Mouse (Mus musculus) layer of hippocampus, adult 11-12 months (tissue): ENCODE measurements at regions not wholly inside any gene's neighbourhood (a gene's known extent, or its start where the extent isn't known, plus 50 kb on each side); places are given as distances from the start of the nearest gene placed in this dataset.
"Not testable (repeated sequence)": the region's sequence is repeated elsewhere in the genome, so short reads cannot be mapped to it uniquely, and the experiment has no call there.

Source experiments
- DNase-seq: peaks from one replicate; pipeline ENCODE4 v3.0.0; 2022; ENCODE audit warnings: low spot score

DNA sequence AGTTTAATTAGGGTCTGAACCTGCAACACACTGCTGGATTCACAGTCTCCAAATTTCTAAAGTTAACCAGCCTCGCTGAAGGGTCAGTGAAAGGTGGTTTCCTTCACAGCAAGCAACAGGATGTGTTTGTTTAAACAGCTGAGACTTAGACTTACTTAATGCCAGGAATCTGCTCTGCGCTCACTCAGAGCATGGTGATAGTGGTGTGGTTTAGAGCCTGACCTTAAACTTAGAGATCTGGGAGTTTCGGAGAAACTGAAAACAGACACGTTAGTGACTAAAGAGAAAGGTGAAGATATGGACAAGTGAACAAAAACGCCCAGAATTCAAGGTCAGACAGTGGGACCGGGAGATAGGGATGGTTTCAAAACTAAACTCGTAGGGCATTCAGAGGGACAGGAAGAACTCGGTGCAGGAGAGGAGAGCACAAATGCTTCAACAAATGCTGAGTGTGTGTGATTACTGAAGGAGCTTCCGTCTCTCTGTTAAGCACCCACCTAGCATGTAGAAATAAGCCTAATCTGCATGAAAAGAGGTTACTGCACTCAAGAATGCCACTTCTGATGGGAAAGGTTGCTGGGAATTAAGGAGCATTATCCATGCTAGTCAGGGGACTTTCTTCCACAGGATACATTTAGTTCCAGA, 97.2 kb upstream of the Ifngr1 start:
- DNase-seq = no peak

DNA sequence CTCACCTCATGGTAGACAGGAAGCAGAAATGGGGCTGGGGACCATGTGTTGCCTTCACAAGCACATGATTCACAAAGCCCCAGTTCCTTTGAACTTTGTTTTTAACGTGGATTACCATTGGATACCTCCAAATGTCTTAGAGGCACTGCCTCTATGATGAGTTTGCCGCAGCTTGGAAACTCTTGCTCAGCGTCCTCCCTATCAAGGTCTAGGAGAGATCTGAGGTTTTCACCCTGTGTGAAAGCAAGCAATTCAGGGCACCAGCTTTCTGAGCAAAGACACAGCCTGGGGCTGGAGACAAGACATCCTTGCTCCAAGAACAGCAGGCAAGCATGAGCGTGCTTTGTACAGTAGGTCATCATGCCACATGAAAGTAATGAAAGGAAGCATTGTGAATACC, 93.6 kb upstream of the Ifngr1 start:
- DNase-seq = no peak

DNA sequence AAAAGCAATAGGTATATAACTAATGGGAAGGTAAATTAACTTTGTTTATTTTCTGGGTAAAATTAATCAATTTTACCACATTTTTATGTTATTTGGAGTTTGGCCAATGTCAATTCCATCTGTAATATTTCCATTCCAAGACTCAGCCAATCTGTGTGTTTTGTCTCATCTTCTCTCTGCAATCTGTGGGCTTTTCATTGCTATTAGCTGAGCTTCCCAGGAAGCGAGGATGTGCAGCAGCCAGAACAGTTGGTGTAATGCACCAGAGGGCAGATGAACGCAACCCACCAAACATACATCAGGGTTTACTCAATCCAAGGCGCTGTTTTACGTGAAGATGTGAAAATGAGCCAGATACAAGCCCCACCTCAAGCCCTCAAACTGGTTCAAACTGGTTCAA, 88.9 kb upstream of the Ifngr1 start:
- peak; percentile 9 for DNase-seq

DNA sequence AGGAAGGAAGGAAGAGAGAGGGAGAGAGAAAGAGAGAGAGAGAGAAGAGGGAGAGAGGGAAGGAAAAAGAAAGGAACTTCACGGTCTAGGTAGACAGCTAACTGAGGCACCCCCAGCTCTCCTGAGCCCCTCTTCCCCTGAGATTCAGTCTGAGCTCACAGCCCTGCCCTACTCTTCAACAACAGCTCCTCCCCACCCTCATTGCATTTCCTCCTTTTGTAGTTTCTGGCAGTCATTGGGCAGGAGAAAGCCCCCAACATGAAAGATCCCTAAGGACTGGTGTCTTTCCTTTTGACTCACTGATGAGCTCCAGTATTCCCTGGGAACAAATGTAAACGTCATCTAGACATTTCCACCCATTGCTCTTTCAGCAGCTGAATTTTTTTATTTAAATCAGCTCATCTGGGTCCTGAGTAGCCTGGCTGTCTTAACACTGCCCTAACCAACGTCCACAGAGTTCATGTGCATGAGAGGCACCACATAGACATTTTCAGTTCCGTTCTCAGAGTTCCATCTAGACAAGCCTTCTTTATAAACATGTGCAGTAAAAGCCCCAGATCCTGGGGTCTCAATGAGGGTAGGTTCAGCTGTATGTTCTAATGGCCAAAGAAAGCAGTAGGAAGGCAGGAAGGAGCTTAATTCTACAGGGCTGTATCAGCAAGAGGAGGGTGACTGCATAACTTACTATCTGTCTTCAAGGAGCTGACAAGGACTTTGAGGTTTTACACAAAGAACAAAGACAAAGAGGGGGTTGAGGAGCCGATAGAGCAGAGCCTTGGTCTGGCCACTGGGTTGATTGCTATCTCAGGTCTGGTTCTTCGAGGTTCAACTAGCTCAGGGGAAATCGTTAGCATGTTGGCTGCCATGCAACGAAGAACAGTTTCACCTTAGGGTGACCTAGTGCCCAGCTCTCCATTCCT, 87.6 kb upstream of the Ifngr1 start:
- no peak for DNase-seq

DNA sequence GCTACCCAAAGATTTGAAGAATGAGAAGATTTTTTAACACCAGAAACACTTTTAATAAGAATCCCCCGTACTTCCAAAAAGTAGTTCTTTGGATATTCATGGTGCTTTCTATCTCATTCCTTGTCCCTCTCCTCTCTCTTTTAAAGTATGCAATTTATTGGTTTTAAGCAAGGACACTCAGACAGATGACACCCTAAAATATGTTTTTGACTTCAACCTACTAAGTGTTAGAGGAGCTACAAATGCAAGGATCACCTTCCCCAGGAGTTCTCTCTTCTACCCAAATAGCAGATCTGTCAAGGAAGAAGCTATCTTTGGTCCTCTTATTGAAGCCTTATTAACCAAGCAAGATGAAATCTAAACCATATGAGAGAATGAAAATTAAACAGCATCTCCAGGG, 86.6 kb upstream of the Ifngr1 start:
- no peak for DNase-seq

DNA sequence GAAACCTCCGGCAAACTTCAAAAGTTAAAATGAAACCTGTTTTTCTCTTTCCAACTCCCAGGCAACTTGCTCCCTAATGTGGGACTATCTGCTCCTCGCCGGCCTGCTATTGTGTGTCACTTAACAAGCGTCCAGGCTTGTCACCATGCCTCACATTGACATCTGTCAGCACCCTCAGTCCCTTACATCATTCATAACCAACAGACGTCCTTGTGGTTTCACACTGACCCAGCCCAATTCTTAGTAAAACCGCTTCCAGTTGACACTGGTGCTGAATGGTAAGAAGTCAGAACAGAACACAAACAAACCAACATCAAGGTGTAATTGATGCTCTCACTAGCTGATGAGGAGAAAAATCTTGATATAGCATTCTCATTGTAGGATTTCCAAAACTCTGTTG, 85.8 kb upstream of the Ifngr1 start:
- no peak for DNase-seq

DNA sequence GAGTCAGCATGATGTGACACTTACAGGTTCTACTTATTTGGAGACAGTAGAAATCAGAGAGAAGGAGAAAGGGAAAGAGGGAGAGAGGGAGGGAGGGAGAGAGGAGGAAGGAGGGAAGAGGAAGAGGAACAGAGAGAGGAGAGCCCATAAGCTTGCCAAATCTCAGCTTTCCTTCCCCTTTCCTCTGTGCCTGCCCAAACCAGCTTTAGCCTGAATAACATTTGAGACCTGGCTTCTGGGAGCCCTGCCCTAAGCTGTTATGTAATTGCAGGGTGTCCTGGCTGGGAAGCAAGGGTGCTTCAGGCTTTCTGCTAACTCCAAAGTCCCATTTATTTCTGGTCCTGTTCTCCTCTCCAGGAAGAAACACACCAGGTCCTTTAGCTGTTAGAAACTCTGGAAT, 85.3 kb upstream of the Ifngr1 start:
- DNase-seq = no peak

DNA sequence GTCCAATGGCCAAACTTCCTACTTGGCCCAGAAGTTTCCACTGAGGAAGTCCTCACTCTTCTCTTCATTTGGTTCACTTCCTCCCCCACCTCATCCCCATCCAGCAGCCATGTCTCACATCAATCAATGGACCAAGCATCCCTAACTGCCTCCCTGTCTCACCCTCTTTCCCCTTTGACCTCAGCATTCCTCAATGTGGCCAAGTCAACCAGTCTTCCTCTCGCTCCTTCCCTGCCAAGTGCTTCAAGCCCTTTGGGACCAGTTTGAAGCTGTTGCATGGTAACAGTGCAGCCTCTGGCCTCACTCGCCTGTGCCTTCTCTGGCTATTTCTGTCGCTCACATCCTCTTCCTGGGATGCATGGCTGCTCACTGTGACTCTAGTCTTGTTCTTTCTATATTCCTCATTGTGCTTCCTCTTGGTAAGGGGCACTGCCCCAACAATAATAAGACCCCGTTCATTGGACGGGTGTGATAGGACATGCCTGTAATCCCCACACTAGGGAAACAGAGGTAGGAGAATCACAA, 83.5 kb upstream of the Ifngr1 start:
- DNase-seq = no peak

DNA sequence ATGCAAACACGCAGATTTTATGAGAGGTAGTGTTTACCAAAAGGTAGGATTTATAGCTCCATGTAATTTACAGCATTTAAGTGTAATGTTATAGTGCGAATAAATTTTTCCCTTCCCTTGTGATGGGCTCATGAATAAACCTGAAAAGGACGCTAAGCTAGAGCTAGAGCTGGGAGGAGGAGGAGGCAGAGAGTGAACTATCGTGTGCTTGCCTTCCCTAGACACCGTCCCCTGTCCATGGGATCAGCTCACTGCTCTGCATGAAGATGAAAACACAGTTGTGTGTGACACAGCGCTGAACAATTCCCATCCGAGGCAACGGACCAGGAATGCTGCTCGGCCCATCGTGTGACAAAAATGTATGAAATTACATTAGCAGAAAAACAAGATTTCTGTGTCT, 81.7 kb upstream of the Ifngr1 start:
- no peak for DNase-seq

DNA sequence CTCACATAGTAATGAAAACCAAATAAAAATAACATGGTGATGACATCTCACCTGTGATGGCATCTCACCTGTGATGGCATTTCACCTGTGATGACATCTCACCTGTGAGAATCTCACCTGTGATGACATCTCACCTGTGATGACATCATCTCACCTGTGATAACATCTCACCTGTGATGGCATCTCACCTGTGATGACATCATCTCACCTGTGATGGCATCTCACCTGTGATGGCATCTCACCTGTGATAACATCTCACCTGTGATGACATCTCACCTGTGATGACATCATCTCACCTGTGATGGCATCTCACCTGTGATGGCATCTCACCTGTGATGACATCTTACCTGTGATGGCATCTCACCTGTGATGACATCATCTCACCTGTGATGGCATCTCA, 77.4 kb upstream of the Ifngr1 start:
- not testable (repeated sequence) for DNase-seq

DNA sequence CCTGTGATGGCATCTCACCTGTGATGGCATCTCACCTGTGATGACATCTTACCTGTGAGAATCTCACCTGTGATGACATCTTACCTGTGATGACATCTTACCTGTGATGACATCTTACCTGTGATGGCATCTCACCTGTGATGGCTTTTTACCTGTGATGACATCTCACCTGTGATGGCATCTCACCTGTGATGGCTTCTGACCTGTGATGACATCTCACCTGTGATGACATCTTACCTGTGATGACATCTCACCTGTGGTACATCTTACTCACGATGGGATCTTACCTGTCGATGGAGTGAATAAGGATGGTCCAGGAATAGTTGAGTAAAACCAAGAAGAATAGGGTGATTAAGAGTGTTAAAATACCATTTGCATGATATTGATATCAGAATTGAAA, 76.9 kb upstream of the Ifngr1 start:
- no peak for DNase-seq

DNA sequence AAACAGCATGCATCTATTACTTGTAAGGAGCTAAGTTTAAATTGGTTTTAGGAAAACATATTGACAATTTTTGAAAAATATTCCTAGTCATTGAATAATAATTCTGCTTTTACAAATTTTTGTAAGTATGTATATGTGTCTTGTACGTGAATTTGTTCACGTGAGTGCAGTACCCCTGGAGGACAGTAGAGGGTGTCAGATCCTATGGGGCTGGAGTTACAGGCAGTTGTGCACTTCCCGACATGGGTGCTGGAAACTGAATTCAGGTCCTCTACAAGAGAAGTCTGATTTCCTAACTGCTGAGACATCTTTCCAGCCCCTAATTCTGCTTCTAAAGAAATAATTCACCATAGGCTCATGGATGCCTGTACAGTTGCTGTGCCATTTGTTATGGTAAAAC, 75.7 kb upstream of the Ifngr1 start:
- no peak for DNase-seq

DNA sequence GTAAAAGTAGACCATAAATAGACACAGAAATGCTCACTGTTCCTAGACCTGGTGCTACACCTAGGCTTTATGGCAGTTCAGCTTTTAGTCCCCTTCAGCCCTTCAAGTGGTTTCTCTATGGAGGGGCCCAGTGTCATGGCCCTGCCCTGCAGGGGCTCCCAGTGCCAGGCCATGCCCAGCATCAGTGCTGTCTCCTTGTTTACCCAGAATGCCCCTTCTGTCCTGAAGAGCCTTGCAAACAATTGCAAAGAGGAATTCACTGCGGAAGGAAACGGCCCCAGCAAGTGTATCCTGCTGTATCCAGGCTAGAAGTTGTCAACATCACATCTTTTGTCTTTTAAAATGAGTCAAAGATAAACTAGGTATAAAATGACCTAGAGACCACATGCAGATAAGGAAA, 74.7 kb upstream of the Ifngr1 start:
- DNase-seq = no peak

DNA sequence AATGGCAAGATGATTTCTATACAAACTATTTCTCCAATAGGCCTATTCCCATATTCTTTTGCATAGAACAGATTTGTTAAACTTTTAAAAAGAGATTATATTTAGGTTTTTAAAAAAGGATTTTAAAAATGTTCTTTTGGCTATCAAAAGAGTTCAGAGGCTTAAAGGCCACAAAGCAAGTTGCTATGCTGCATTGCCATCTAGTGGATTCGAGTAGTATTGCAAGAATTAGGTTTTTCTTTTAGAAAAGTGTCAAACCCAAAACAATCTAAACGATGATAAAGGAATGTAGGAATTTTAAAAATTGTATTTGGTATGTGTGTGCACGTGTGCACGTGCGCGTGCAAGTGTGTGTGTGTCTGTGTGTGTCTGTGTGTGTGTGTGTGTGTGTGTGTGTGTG, 73.0 kb upstream of the Ifngr1 start:
- DNase-seq = no peak

DNA sequence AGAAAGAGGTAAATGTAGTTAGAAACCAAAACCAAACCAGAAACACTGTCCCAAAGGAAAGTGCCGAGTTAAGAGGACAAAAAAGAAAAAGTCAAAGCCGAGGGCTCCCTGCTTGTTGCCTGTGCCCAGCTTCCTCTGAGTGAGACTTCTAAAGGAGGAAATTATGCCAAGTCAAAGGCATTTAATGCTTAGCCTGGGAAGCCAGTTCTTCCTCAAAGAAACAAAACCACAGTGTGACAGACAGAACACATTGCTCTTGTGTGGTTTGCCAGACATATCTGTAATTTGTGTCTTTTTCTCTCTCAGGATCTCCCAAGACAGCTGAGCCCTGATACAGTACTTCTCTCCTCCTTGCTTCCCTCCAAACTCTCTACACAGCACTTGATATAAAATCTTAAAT, 69.6 kb upstream of the Ifngr1 start:
- DNase-seq = no peak

DNA sequence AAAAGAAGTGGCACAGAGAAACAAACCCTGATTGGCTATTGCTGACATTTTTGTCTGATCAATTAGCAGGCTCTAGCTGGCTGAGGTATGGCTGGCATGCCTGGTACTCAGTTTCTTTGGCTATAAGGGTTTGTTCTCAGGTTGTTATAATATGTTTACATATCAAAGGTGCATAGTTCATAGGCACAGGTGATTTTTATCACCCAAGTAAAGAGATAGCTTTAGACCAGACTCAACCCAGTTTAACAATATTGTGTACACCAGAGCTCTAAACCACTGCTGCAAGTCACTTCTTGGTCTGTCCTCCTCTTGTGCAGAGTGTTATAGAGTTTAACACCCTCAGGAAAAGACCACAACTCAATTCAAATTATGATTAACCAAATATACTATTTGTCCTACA, 65.8 kb upstream of the Ifngr1 start:
- no peak for DNase-seq

DNA sequence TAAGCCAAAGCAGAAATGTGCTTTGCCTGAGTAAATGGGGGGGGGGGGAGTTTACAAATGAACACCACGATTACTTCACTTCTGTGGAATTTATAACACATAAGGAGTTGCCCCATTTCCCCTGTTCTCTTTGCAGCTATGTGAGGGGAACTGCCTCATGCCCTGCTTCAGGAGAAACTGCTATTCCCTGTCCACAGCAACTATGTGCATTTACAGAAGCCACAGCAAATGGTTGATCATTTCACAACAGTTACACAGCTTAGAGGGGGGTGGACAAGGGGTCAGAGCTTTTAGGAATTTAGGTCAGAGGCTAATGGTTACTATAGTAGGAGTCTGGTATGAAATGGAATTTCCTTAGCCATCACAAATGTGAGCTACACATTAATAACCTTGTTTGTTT, 65.4 kb upstream of the Ifngr1 start:
- no peak for DNase-seq

DNA sequence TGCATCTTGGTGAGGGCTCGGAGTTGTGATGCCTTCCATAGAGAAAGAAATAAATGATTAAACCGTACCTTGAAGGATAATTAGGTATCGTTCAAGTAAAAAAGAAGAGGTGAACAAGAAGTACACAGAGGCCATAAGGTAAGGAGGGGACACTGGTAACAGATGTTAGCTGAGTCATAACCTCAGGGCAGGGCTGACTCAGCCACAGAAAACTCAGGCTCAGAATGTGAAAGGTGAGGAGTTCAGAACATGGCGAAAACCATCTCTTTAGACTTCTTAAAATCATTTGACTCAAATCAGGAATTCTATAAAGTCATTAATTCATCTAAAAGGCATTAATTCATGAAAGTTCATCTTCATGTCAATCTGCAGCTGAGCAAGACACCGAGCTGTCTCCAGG, 62.1 kb upstream of the Ifngr1 start:
- no peak for DNase-seq

DNA sequence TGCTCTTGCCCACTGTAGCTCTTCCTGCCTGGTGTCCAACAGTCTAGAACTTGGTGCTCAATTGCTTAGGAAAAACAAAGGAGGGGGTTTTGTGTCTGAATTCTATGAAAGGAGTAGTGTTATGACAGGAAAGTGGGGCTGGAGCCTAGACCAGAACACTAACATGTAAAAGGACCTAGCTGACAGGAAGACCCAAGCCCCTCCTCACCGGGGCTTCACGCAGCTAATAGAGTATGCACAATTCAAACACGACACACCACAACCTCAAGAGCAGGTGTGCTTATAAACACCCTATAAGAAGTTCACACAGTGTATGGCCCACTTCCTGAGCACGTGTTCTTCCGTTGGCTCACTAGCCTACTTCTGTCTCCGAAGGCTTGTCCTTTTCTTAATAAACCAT, 61.7 kb upstream of the Ifngr1 start:
- DNase-seq = no peak

DNA sequence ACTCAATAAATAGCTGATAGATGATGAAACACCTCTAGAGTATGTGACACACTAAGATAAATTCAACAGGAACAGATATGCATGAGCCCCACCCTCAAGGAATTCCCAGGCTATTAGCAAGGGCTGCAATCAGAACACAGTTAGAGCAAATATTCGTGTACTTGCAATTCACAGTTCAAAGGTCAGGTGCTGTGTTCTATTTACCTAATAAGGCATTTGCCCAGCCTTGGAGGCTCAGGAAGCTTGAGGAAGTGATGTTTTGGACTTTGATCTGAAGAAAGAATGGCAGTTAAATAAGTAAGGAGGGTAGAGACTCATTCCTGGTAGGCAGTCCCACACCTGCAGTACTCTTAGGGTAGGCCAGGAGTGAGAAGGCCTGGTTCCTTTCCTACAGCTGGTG, 60.3 kb upstream of the Ifngr1 start:
- no peak for DNase-seq

DNA sequence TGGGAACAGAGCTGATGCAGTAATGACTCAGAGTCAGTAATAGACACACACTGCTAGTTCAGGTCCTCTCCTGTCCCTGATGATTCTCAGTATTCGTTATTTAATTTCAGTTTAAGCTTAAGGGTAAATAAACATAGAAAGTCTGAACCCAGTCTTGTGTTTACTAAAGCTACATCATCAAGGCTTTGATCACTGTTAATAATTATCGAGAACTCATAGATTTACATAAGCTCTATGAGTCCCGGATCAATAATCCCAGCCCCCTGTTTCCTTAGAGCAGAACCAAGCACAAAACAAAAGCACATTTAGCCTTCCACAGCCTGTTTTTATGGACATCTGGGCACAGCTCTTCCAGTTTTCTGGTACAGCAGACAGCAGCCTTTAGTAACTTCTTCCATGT, 59.0 kb upstream of the Ifngr1 start:
- DNase-seq = no peak

DNA sequence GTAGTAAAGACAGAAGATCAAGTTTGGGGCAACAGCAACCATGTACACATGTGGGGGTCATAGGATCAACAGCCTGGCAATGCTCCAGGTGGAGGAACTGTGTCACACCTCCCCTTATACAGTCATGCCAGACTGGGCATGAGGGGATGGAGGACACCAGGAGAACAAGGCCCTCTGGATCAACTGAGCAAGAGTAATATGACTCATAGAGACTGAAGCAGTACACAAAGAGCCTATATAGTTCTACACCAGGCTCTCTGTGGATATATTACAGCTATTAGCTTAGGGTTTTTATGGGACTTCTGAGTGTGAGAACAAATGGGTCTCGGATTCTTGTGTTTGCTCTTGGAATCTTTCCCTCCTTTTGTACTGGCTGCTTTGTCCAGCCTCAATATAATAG, 57.9 kb upstream of the Ifngr1 start:
- no peak for DNase-seq
